Mouse (Mus musculus) hindbrain, postnatal 0 days (tissue): ENCODE measurements around the gene Erbb2. TPM values are rescaled to one million over a fixed set of nuclear protein-coding genes. Genes with fewer than 3 reads are reported as not detected.

Experiments used
- ATAC-seq: fragments of 200-750 bp; cut with Nextera tagmentation; 2 replicates; pipeline ENCODE4 v1.8.0; 2017; ENCODE audit warnings: mild to moderate bottlenecking, moderate TSS enrichment, moderate library complexity
- DNase-seq: peaks from one replicate; pipeline ENCODE4 v3.0.0-alpha.2; 2015; ENCODE audit warnings: low spot score
- H3K27ac ChIP-seq: fragments of 300-500 bp; sonication (generic); 2 replicates; pipeline ENCODE4 v1.5.1; 2014; ENCODE audit warnings: mild to moderate bottlenecking
- H3K27me3 ChIP-seq: fragments of 300-500 bp; sonication (generic); 2 replicates; pipeline ENCODE4 v1.6.1; 2014; ENCODE audit warnings: low read length, mixed read lengths; ENCODE audit not compliant: insufficient read depth
- H3K36me3 ChIP-seq: fragments of 300-500 bp; sonication (generic); 2 replicates; pipeline ENCODE4 v1.6.1; 2014; ENCODE audit warnings: low read length, mixed read lengths; ENCODE audit not compliant: insufficient read depth
- H3K4me1 ChIP-seq: fragments of 300-500 bp; sonication (generic); 2 replicates; pipeline ENCODE4 v1.6.1; 2014; ENCODE audit warnings: antibody characterized with exemption, low read length, mixed read lengths; ENCODE audit not compliant: insufficient read depth
- H3K4me2 ChIP-seq: fragments of 300-500 bp; sonication (generic); 2 replicates; pipeline ENCODE4 v1.6.1; 2014; ENCODE audit warnings: low read depth, mild to moderate bottlenecking, low read length, moderate library complexity, mixed read lengths
- H3K4me3 ChIP-seq: fragments of 300-500 bp; sonication (generic); 2 replicates; pipeline ENCODE4 v1.5.1; 2014; ENCODE audit warnings: low read length
- H3K9ac ChIP-seq: fragments of 300-500 bp; sonication (generic); replicated peaks from 2 replicates; pipeline ENCODE4 v1.6.1; 2014; ENCODE audit warnings: mild to moderate bottlenecking, low read length, moderate library complexity, mixed read lengths
- H3K9me3 ChIP-seq: fragments of 300-500 bp; sonication (generic); 2 replicates; pipeline ENCODE4 v1.6.1; 2016; ENCODE audit warnings: low read length, mixed read lengths
- CTCF ChIP-seq: IDR thresholded peaks from 2 replicates; pipeline ENCODE4 v1.5.1; 2016; ENCODE audit warnings: antibody characterized with exemption, control low read depth, low read depth
- WGBS: fragments of 180-500 bp; shearing (Covaris S2); extraction: QIAGEN DNeasy Blood & Tissue Kit; methylation state at CpG from one replicate; pipeline ENCODE4 v1.1.7; 2014; 5-methylcytosine and 5-hydroxymethylcytosine counted together
- polyA plus RNA-seq: library from polyadenylated mRNA; unstranded; fragments of >200 nt; fragmentation: Nextera tagmentation; extraction: Ambion mirVana; gene quantifications from 2 replicates; pipeline ENCODE4 v1.2.1, GENCODE M21; 2015
- total RNA-seq: library from RNA; depleted of rRNA; stranded (reverse); fragments of >200 nt; gene quantifications from 2 replicates; pipeline ENCODE4 v1.2.3, GENCODE M21; 2014; rRNA removed

The Erbb2 gene
- total RNA-seq (8.0 and 11.7 TPM in 2 replicates), polyA plus RNA-seq (4.9 and 5.1 TPM in 2 replicates)

GRCm38 (mm10) chr11:98412273-98412796 lies at the start of gene Erbb2:
Gene Erbb2, plus strand, starts transcription at chr11:98412470.
- ATAC-seq (peak; percentile 64), DNase-seq (peak; percentile 63)
- Histone ChIP-seq H3K4me2 (peak within 1 kb of the TSS; percentile 93), H3K27me3 (peaks cover 5% of the 10 kb centered on the region), H3K4me3 (peak within 1 kb of the TSS; percentile 63), H3K4me1 (no peaks in the 10 kb centered on the region), H3K27ac (peak within 1 kb of the TSS; percentile 82), H3K9ac (peak within 1 kb of the TSS; percentile 67), H3K36me3 (no peaks in the 10 kb centered on the region), H3K9me3 (no peaks in the 10 kb centered on the region)
- 3% methylated on average over 37 of the region's 49 CpGs for WGBS
- no peak for TF ChIP-seq CTCF

GRCm38 (mm10) chr11:98363817-98364216 lies 48.5 kb upstream of the Erbb2 start:
- DNase-seq (no peak), ATAC-seq (no peak)
- Histone ChIP-seq H3K4me1 (peaks cover 7% of the 10 kb centered on the region), H3K27ac (no peak overlapping the region), H3K36me3 (no peaks in the 10 kb centered on the region), H3K4me3 (no peak overlapping the region), H3K27me3 (no peaks in the 10 kb centered on the region), H3K9me3 (no peaks in the 10 kb centered on the region), H3K4me2 (no peak overlapping the region), H3K9ac (no peak overlapping the region)
- WGBS: 84% methylated on average over 5 of the region's 5 CpGs
- no peak for TF ChIP-seq CTCF

DNA sequence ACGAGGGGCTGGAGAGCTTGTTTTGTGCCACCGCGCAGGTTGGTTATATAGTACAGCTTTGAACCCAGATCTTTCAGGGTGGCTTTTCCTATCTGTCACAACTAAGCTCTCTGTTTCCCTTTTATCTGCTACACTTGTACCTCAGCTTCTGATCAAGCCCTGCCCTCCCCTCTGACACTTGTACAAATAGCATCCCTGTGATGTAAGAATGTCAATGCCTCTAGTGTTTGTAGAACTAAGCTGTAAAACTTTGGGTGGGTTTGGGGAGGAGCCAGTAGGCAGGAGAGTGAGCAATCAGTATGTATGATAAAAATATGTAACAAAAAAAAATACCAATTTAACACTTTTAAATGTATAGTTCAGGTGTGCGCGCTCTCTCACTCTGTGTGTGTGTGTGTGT lies 47.9 kb upstream of the Erbb2 start:
- Histone ChIP-seq H3K9ac (no peak overlapping the region), H3K4me3 (no peak overlapping the region), H3K4me2 (no peak overlapping the region), H3K27ac (no peak overlapping the region), H3K4me1 (peaks cover 1% of the 10 kb centered on the region), H3K27me3 (no peaks in the 10 kb centered on the region), H3K9me3 (no peaks in the 10 kb centered on the region), H3K36me3 (no peaks in the 10 kb centered on the region)
- WGBS: 93% methylated on average over 5 of the region's 5 CpGs
- no peak for ATAC-seq
- DNase-seq: no peak
- TF ChIP-seq CTCF: no peak

DNA sequence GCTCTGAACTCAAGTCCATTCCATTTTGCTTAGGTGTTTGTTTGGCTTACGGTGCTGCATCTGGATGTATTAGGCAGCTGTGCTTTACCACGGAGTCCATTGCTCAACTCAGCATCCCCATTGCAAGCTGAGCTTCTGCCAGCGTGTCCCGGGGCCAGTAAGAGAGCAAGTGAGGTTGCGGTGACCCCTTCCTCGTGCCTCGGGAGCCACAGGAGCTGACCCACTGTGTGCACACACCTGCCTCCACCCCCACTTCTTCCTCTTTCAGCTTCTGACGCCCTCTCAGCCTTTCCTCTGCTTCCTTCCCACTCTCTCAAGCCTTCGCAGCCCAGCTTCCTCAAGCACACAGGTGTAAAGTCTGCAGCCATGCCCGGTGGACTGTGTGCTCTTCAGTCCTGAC lies 46.0 kb upstream of the Erbb2 start:
- TF ChIP-seq CTCF: no peak
- no peaks in the 10 kb centered on the region for H3K36me3 ChIP-seq
- DNase-seq (no peak), ATAC-seq (no peak)
- no peaks in the 10 kb centered on the region; the same call in 1 of the 2 replicates for H3K4me1 ChIP-seq
- H3K27ac ChIP-seq: no peak overlapping the region
- no peak overlapping the region for H3K9ac ChIP-seq
- no peak overlapping the region for H3K4me2 ChIP-seq
- H3K9me3 ChIP-seq: no peaks in the 10 kb centered on the region
- 82% methylated on average over 10 of the region's 10 CpGs for WGBS
- H3K27me3 ChIP-seq: no peaks in the 10 kb centered on the region
- no peak overlapping the region for H3K4me3 ChIP-seq

DNA sequence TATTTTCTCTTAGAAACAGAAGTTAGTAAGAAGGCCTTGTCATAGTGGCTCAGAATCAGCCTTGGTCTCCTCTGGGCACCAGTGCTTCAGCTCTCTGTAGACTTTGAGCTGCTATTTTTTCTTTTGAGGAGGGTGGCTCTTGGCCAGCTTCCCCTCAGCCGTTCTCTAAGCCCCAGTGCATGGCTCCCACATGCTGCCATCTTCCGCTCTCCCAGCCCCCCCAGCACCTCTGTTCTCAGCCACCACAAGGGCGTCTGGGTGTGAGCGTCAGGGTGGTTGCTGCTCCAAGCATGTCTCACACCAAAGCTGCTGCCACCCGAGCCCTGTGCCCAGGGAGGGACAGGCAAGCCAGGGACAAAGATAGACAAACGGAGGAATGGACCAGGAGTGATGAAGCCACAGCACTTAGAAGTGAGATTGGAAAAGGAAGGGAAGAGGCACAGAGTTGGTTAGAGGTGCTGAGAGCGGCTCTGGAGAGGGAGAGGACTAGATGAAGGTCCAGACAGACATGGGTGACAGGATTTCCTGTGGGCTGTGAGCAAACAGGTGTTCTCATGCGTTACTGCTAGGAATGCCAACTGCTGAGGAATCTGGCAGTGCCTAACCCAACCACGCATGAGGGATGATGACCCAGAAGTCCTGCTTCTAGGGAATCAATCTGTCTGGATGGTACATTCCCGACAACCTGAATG lies 45.0 kb upstream of the Erbb2 start:
- WGBS: 67% methylated on average over 10 of the region's 10 CpGs

GRCm38 (mm10) chr11:98367863-98368186 lies 44.4 kb upstream of the Erbb2 start:
- H3K27me3 ChIP-seq: no peaks in the 10 kb centered on the region
- no peak overlapping the region for H3K27ac ChIP-seq
- H3K36me3 ChIP-seq: no peaks in the 10 kb centered on the region
- no peak overlapping the region for H3K4me3 ChIP-seq
- DNase-seq (no peak), ATAC-seq (no peak)
- no peak overlapping the region for H3K4me2 ChIP-seq
- WGBS: 80% methylated on average over 7 of the region's 7 CpGs
- H3K4me1 ChIP-seq: peaks cover 6% of the 10 kb centered on the region; the same call in 1 of the 2 replicates
- no peak overlapping the region for H3K9ac ChIP-seq
- no peaks in the 10 kb centered on the region for H3K9me3 ChIP-seq
- no peak for TF ChIP-seq CTCF

More for the DNA sequence above, 45.0 kb upstream of the Erbb2 start:
- Histone ChIP-seq H3K27me3 (no peaks in the 10 kb centered on the region), H3K27ac (no peak overlapping the region), H3K9ac (no peak overlapping the region), H3K9me3 (no peaks in the 10 kb centered on the region), H3K4me3 (no peak overlapping the region), H3K4me1 (peaks cover 6% of the 10 kb centered on the region; the same call in 1 of the 2 replicates), H3K36me3 (no peaks in the 10 kb centered on the region), H3K4me2 (no peak overlapping the region)
- DNase-seq: no peak
- no peak for ATAC-seq
- TF ChIP-seq CTCF: no peak

GRCm38 (mm10) chr11:98369337-98369736 lies 42.9 kb upstream of the Erbb2 start:
- peaks cover 6% of the 10 kb centered on the region; the same call in 1 of the 2 replicates for H3K4me1 ChIP-seq
- H3K9ac ChIP-seq: no peak overlapping the region
- 74% methylated on average over 6 of the region's 6 CpGs for WGBS
- no peaks in the 10 kb centered on the region for H3K27me3 ChIP-seq
- H3K27ac ChIP-seq: no peak overlapping the region
- DNase-seq (no peak), ATAC-seq (no peak)
- H3K4me2 ChIP-seq: no peak overlapping the region
- H3K36me3 ChIP-seq: no peaks in the 10 kb centered on the region
- H3K9me3 ChIP-seq: no peaks in the 10 kb centered on the region
- no peak overlapping the region for H3K4me3 ChIP-seq
- no peak for TF ChIP-seq CTCF
